Mouse (Mus musculus): ENCODE results near the gene Cdk2ap2. TPM values are rescaled to one million over a fixed set of nuclear protein-coding genes. Genes with fewer than 3 reads are reported as not detected.
"Not testable (repeated sequence)": the region's sequence is repeated elsewhere in the genome, so short reads cannot be mapped to it uniquely, and the experiment has no call there.

Cdk2ap2 gene
- total RNA-seq, 1 experiment from 2014 or later, result 84.7 TPM

DNA sequence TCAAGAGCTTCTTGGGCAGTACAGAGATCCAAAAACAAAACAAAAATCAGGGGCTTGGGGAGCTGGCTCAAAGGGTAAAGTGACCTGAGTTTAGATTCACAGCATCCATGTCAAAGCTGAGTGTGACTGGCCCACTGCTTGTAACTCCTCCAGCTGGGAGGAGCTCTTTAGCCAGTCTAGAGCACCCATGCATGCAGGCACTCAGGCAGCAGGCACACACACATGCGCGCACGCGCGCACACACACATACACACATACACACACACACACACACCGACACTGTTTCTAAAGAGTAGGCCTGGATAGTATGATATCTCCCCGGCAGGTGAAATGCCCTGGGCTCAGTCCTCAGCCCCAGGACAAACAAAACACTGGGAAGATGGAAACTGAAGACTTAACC lies 20.0 kb downstream of the Cdk2ap2 start:
- no peak for DNase-seq

- DNase-seq, result no peak
These were observed 21.4 kb downstream of the Cdk2ap2 start for GRCm38 (mm10) chr19:4118350-4118749.

- no peak for DNase-seq
These were observed 22.9 kb downstream of the Cdk2ap2 start for GRCm38 (mm10) chr19:4119716-4120487.

- DNase-seq, result no peak
These were observed 23.5 kb downstream of the Cdk2ap2 start for GRCm38 (mm10) chr19:4120496-4120895.

- DNase-seq, result peak; percentile 95
These were observed 24.3 kb downstream of the Cdk2ap2 start for GRCm38 (mm10) chr19:4121097-4121805.

- not testable (repeated sequence) for DNase-seq
These were observed 24.9 kb downstream of the Cdk2ap2 start for GRCm38 (mm10) chr19:4121896-4122295.

DNA sequence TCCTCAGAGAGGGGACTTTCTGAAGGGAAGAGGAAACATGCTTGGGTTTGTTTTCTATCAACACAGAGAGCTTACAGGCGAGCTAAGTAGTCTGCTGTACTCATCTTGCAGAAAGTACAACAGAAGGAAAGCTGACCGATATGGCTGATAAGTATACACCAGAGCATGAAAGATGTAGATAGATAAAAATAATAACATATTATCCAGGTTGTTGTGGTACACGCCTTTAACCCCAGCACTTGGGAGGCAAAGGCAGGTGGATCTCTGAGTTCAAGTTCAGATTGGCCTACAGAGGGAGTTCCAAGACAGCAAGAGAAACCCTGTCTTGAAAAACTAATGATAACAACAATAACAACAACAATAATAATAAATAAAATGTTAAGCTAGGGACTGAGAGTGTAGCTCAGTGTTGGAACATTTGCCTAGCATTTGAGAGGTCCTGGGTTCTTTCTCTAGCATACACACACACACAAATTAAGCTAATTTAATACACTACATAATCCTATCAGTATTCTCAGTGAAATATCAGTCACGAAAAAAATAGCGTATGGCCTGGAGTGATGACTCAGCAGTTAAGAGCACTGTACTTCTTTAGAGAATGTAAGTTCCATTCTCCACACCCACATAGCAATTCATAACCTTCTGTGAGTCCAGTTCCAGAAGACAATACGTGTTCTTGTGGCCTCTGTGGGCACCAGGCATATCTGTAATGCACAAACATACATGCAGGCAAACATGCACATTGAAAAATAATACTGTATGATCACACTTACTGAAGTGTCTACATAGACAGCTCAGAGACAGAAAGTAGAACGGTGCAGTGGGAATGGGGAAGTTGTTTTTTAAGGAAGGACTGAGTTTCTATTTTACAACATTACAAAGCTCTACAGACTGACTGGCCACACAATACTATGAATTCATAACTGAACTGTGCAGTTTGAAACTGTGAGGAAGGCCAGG lies 25.7 kb downstream of the Cdk2ap2 start:
- no peak for DNase-seq

DNA sequence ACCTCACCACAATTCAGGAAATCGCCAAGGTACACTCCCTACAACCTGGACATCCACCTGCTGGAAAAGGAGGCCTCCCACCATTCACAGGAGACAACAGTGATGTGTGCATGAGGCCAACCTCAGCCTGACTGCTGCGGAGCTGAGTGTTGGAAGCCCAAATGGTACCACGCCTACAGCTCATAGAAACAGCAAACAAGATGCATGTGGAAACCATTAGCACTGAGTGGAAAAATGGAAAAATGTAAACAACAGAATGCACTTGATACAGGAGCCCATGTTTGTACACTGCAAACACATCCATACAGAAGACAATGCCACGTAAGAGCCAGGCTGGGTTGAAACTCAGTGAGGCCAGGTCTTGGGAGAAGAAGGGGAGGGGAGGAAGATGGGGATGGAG lies 27.4 kb downstream of the Cdk2ap2 start:
- no peak for DNase-seq

DNA sequence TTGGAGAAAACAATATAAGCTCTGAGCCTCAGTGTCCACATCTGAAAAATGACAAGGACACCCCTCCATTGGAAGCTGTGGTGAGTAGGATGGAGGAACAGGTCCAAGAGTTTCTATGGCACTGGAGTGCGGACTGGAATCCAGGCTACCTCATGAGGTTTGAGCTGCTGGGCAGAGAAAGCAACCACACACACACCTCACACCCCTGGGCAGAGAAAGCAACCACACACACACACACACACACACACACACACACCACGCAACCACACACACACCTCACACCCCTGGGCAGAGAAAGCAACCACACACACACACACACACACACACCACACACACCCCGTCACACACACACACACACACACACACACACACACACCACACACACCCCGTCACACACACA lies 28.3 kb downstream of the Cdk2ap2 start:
- not testable (repeated sequence) for DNase-seq

DNA sequence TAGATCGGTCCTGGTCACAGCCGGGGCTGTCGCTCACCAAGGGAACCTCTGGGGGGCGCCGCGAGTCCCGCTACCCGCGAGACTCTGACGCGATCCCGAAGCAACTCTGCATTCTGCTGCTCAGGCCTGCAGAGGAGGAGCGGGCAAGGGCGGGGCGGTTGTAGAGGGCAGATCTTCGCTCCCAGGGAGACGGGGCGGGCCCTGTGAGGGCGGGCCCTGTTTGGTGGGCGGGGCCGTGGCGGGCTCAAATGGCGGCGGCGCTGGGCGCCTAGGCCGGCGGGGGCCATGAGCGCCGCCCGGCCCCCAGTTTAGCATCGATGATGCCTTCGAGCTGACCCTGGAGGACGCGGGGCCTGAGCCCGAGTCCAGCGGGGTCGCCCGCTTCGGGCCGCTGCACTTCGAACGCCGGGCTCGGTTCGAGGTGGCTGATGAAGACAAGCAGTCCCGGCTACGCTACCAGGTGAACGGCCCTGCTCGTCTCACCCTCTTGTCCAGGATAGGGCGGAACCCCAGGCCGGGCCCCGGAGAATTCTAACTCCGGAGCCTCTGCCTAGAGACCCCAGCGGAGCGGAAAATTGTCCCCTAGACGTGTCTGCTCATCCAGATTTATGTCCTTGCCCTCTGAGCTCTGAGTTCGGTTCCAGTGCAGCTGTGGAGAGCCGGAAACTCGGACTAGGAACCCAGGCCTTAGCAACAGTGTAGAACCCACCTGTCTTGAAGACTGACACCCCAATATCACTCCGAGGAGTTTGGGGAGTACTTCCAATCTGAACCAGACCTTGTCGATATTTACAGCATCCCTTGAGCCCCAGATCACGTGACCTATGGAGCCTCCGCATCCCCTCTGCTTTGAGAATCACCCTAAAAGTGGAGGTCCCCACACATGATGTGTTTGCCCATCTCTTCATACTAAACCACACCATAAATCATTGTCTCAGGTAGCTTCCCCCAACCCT lies 29.0 kb downstream of the Cdk2ap2 start, which contains the start of gene Aip:
Aip (minus strand) TSS at position 118 of the 956 bp plus-strand sequence.
- DNase-seq, result peak; percentile 98

DNA sequence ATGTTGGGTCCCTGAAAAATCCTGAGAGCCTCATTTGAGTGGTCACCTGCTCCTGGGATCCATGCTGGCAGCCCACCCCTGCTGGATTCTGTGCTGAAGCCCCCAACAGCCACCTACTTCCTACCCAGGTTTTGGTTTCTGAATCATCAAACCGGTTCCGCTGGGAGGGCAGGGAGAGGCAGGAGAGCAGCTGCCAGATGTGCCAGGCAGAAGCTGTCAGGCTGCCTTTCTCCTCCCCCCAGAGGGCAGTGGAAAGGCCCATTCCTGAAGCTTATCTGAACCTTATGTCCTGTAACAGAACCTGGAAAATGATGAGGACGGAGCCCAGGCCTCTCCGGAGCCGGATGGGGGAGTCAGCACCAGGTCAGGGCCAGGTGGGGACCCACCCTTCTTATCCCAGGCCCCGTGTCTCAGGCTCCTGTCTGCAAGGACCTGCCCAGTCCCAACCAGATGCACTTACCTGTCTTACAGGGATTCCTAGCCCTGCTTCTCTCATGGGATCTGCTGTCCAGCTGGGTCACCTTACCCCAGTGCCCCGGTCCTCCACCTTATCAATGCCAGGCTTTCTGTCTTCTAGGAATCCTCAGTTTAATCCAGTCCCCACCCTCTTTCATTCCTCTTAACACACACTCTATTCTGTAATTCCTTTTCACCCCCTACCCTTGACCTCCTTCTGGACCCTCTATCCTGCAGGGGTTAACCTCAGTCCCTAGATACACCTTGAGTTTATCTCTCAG lies 29.9 kb downstream of the Cdk2ap2 start:
- DNase-seq, result no peak

DNA sequence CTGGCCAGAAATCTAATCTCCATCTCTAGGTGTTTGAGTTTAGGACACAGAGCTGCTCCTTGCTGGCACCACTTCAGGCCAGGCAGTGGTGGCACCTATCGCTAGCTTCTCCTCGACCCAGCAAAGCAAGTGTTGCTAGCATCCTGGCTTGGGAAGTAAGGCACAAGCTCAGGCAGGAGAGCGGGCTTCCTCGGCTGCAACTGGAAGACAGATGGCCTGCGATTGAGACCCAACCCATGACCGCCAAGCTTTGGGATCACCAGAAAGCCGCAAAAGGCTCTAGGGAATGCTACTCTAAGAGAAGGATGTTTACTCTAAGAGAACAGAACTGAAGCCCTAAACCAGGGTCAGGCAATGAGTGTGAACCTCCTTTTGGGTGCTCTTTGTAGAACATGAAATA lies 32.5 kb downstream of the Cdk2ap2 start:
- no peak for DNase-seq

DNA sequence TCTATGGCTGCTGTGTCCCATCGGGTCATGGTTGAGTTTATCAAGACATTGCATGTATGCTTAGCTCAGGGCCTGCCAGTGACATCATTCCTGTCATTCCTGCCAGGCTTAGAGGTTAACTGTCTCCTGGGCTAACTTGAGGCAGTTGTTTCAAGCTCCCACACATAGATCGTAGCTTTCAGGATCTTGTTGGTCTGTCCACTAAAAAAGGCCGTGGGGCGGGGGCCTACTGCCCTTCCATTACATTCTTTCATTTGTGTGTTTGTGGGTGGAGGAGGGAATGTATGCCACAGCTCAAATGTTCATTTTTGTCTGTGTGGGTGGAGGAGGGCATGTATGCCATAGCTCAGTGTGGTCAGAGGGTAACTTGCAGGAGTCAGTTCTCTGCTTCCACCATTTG lies 33.1 kb downstream of the Cdk2ap2 start:
- DNase-seq, result no peak

DNA sequence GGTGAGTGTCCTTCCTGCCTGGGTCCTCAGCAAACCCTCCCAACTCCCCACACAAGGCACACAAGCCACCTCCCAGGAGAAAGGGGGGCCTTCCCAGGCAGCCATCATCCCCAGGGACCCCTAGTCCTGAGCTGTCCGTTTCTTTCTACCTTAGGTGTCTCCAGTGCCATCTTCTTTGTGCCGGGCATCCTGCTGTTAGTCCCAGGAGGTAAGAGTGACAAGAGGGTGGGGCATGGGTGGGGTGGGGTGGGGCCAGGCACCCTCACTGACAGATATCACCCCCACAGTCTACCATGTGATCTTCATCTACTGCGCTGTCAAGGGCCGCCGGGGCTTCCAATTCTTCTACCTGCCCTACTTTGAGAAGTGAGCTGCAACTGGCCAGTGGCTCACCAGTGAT lies 34.1 kb downstream of the Cdk2ap2 start:
- no peak for DNase-seq

- no peak for DNase-seq
These were observed 34.8 kb downstream of the Cdk2ap2 start for GRCm38 (mm10) chr19:4131768-4132167.

DNA sequence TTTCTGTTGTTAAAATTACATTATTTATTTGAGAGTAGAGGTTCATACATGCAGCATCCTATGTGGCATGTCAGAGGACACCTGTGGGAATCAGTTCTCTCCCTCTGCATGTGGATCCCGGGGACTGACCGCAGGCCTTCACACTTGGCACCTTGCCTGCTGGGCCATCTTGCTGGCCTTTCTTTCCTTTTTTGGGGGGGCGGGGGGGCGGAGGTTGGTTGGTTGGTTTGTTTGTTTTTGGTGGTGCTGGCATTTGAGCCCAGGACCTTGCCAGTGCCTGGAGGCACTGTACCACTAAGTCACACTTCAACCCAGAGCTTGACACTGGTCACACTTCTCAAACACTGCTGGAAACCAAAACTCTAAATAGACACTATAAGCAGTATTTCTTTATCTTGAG lies 37.4 kb downstream of the Cdk2ap2 start:
- DNase-seq, result no peak

DNA sequence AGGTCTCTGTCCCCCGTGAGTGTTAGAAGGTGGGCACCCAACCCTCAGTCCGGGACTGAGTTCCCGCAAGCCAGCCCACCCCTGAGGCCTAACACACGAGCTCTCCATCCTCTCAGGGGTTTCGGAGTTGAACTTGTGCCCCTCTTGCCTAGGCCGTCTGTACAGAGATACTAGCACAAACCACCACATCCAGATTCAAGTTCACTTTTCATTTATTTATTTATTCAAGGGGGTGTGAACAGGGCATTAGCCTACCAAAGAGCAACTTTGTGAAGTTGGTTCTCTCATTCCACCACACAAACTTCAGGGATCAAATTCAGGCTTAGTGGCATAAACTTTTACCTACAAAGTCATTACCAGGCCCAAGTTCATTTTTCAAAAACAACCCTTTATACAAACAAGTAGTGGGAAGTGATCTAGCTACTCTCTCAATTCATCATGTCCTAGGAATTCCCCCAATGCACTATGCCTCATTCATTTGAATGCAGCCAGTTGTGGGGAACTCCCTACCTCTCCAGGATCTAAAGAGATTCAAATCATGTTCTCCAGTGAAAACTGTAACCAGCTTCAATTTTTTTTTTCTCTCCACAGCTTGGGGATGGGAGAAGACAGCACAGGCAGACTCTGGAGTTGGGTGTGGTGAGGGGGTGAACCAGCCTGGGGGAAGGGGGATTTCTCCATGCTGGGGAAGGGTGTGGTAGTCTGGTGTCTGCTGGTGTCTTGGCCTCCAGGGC lies 38.4 kb downstream of the Cdk2ap2 start:
- DNase-seq, result not testable (repeated sequence)

DNA sequence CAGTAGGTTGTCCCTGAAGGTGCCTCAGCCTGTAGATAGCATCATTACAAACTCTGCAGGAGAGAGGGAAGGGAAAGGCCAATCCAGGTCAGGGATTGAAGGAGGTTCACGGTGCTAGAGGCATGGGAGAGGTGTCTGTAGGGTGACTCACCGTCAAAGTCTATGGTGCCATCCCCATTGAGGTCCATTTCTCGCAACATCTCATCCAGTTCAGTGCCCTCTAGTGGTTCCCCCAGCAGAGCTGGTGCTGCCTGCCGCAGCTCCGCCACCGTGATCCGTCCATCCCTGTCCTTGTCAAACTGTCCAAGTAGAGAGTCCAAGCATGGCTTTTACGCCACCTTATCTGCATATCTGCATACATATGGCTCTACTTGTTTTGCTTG lies 39.0 kb downstream of the Cdk2ap2 start:
- not testable (repeated sequence) for DNase-seq

DNA sequence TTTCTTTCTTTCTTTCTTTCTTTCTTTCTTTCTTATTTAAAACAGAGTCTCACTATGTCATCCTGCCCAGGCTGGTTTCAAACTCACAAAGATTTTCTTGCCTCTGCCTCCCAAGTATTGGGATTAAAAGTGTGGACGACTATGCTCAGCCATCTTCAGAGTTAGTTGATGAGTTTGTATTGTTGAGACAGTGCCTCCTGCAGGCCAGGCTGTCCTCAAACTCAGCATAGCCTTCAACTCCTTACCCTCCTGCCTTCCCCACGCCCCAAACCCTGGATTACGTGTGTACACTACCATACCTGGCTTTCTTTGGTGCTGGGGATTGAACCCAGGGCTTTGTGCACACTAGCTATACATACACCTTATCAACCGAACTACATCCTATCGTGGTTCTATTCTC lies 39.5 kb downstream of the Cdk2ap2 start:
- no peak for DNase-seq

GRCm38 (mm10) chr19:4137913-4138312 lies 40.9 kb downstream of the Cdk2ap2 start:
- DNase-seq, result no peak

Measured in adrenal gland, postnatal 25 days (tissue).